Mouse (Mus musculus) retina, adult 2 months (tissue): Measurements from ENCODE around the gene Itga6.

Experiments used
- DNase-seq: peaks from one replicate; pipeline ENCODE4 v3.0.0-alpha.2; 2012; ENCODE audit warnings: low read depth, low spot score

Itga6 gene

GRCm38 (mm10) chr2:71730623-71731612, 14.5 kb upstream of the Itga6 start:
- DNase-seq = no peak

GRCm38 (mm10) chr2:71734792-71735392, 10.5 kb upstream of the Itga6 start:
- DNase-seq = no peak

GRCm38 (mm10) chr2:71735541-71736159, 9.8 kb upstream of the Itga6 start:
- DNase-seq = no peak

GRCm38 (mm10) chr2:71736213-71736612, 9.2 kb upstream of the Itga6 start:
- no peak for DNase-seq

GRCm38 (mm10) chr2:71739173-71739860, 6.1 kb upstream of the Itga6 start:
- DNase-seq = no peak

GRCm38 (mm10) chr2:71742557-71742956, 2.9 kb upstream of the Itga6 start:
- DNase-seq = no peak

- DNase-seq = no peak
Measured at GRCm38 (mm10) chr2:71743377-71743776, 2.0 kb upstream of the Itga6 start.

- DNase-seq = no peak
Measured at GRCm38 (mm10) chr2:71744320-71744719, 1.1 kb upstream of the Itga6 start.

GRCm38 (mm10) chr2:71744861-71745507, 432 bp upstream of the Itga6 start:
- no peak for DNase-seq

- DNase-seq = no peak
Measured at GRCm38 (mm10) chr2:71748451-71748850, 3.0 kb downstream of the Itga6 start.

- DNase-seq = no peak
Measured at GRCm38 (mm10) chr2:71749367-71750086, 4.1 kb downstream of the Itga6 start.

- DNase-seq = no peak
Measured at GRCm38 (mm10) chr2:71750087-71750453, 4.7 kb downstream of the Itga6 start.

- no peak for DNase-seq
Measured at GRCm38 (mm10) chr2:71751336-71751735, 5.9 kb downstream of the Itga6 start.

GRCm38 (mm10) chr2:71751863-71752262, 6.4 kb downstream of the Itga6 start:
- DNase-seq = no peak

GRCm38 (mm10) chr2:71752383-71752782, 7.0 kb downstream of the Itga6 start:
- no peak for DNase-seq

- no peak for DNase-seq
Measured at GRCm38 (mm10) chr2:71753161-71753560, 7.7 kb downstream of the Itga6 start.

- DNase-seq = no peak
Measured at GRCm38 (mm10) chr2:71755748-71756147, 10.3 kb downstream of the Itga6 start.

GRCm38 (mm10) chr2:71757098-71757497, 11.7 kb downstream of the Itga6 start:
- DNase-seq = no peak

GRCm38 (mm10) chr2:71758591-71759531, 13.4 kb downstream of the Itga6 start:
- DNase-seq = no peak

- DNase-seq = no peak
Measured at GRCm38 (mm10) chr2:71760091-71760490, 14.7 kb downstream of the Itga6 start.
